Mouse (Mus musculus): Measurements from ENCODE around the gene P4hb. TPM values are rescaled to one million over a fixed set of nuclear protein-coding genes. Genes with fewer than 3 reads are reported as not detected.

P4hb gene
- polyA plus RNA-seq, 1 experiment from 2014 or later: 838 TPM

GRCm38 (mm10) chr11:120612763-120613162 is 39.7 kb upstream of the P4hb start:
- WGBS: 53% methylated on average over 6 of the region's 6 CpGs
- H3K9me3 ChIP-seq (replicated peaks): no peaks in the 10 kb centered on the region
- peaks cover 51% of the 10 kb centered on the region for H3K36me3 ChIP-seq
- H3K4me2 ChIP-seq (replicated peaks): no peak overlapping the region
- ATAC-seq (ENCODE audit: insufficient number of reproducible peaks, low FRiP score, low TSS enrichment, low read depth): no peak
- 0 out of 2 replicates have a peak, but pooled peaks cover 3% of the 10 kb centered on the region for H3K27me3 ChIP-seq
- H3K4me3 ChIP-seq (replicated peaks): no peak overlapping the region
- peaks cover 29% of the 10 kb centered on the region for H3K4me1 ChIP-seq
- H3K27ac ChIP-seq (replicated peaks): no peak overlapping the region
- H3K9ac ChIP-seq: no peak overlapping the region

- no peaks in the 10 kb centered on the region for H3K9me3 ChIP-seq (replicated peaks)
- no peak overlapping the region for H3K4me2 ChIP-seq (replicated peaks)
- no peak for ATAC-seq (ENCODE audit: insufficient number of reproducible peaks, low FRiP score, low TSS enrichment, low read depth)
- H3K36me3 ChIP-seq: peaks cover 59% of the 10 kb centered on the region
- H3K4me1 ChIP-seq: peaks cover 15% of the 10 kb centered on the region
- no peak overlapping the region for H3K9ac ChIP-seq
- H3K4me3 ChIP-seq (replicated peaks): no peak overlapping the region
- WGBS: 74% methylated on average over 9 of the region's 9 CpGs
- no peak overlapping the region for H3K27ac ChIP-seq (replicated peaks)
- 0 out of 2 replicates have a peak, but pooled peaks cover 3% of the 10 kb centered on the region for H3K27me3 ChIP-seq
Observed at GRCm38 (mm10) chr11:120610477-120611046, 37.5 kb upstream of the P4hb start.

GRCm38 (mm10) chr11:120609250-120609649 is 36.2 kb upstream of the P4hb start:
- Histone ChIP-seq H3K27me3 (0 out of 2 replicates have a peak, but pooled peaks cover 3% of the 10 kb centered on the region), H3K4me1 (peaks cover 15% of the 10 kb centered on the region), H3K4me3 (replicated peaks) (no peak overlapping the region), H3K27ac (replicated peaks) (no peak overlapping the region), H3K9ac (no peak overlapping the region), H3K9me3 (replicated peaks) (no peaks in the 10 kb centered on the region), H3K36me3 (peaks cover 65% of the 10 kb centered on the region), H3K4me2 (replicated peaks) (0 out of 2 replicates have a peak overlapping the region, but pooled peaks have one; percentile 57)
- ATAC-seq (ENCODE audit: insufficient number of reproducible peaks, low FRiP score, low TSS enrichment, low read depth): no peak
- 33% methylated on average over 8 of the region's 8 CpGs for WGBS

- H3K9ac ChIP-seq: peak within 1 kb of the TSS; percentile 12
- H3K9me3 ChIP-seq (replicated peaks): no peaks in the 10 kb centered on the region
- 0 out of 2 replicates have a peak, but pooled peaks cover 3% of the 10 kb centered on the region for H3K27me3 ChIP-seq
- peaks cover 65% of the 10 kb centered on the region for H3K36me3 ChIP-seq
- H3K27ac ChIP-seq (replicated peaks): no peak within 1 kb of the TSS
- no peak for ATAC-seq (ENCODE audit: insufficient number of reproducible peaks, low FRiP score, low TSS enrichment, low read depth)
- H3K4me1 ChIP-seq: peaks cover 15% of the 10 kb centered on the region
- peak within 1 kb of the TSS; percentile 30 for H3K4me3 ChIP-seq (replicated peaks)
- WGBS: 5% methylated on average over 45 of the region's 45 CpGs
- H3K4me2 ChIP-seq (replicated peaks): peak within 1 kb of the TSS; percentile 57
Observed at GRCm38 (mm10) chr11:120608241-120609034, 35.4 kb upstream of the P4hb start, which contains the start of gene Npb. TSS of gene Npb (plus strand) at chr11:120608477.

GRCm38 (mm10) chr11:120606764-120607163 is 33.7 kb upstream of the P4hb start:
- H3K27ac ChIP-seq (replicated peaks): no peak overlapping the region
- H3K9ac ChIP-seq: no peak overlapping the region
- peaks cover 65% of the 10 kb centered on the region for H3K36me3 ChIP-seq
- 77% methylated on average over 4 of the region's 4 CpGs for WGBS
- no peaks in the 10 kb centered on the region for H3K9me3 ChIP-seq (replicated peaks)
- H3K27me3 ChIP-seq: 0 out of 2 replicates have a peak, but pooled peaks cover 3% of the 10 kb centered on the region
- peaks cover 15% of the 10 kb centered on the region for H3K4me1 ChIP-seq
- no peak for ATAC-seq (ENCODE audit: insufficient number of reproducible peaks, low FRiP score, low TSS enrichment, low read depth)
- H3K4me2 ChIP-seq (replicated peaks): no peak overlapping the region
- no peak overlapping the region for H3K4me3 ChIP-seq (replicated peaks)

GRCm38 (mm10) chr11:120605667-120606066 is 32.6 kb upstream of the P4hb start:
- H3K27ac ChIP-seq (replicated peaks): no peak overlapping the region
- H3K9ac ChIP-seq: no peak overlapping the region
- peaks cover 15% of the 10 kb centered on the region for H3K4me1 ChIP-seq
- H3K36me3 ChIP-seq: peaks cover 61% of the 10 kb centered on the region
- no peak overlapping the region for H3K4me3 ChIP-seq (replicated peaks)
- WGBS: 90% methylated on average over 7 of the region's 7 CpGs
- no peak for ATAC-seq (ENCODE audit: insufficient number of reproducible peaks, low FRiP score, low TSS enrichment, low read depth)
- no peak overlapping the region for H3K4me2 ChIP-seq (replicated peaks)
- H3K27me3 ChIP-seq: 0 out of 2 replicates have a peak, but pooled peaks cover 3% of the 10 kb centered on the region
- no peaks in the 10 kb centered on the region for H3K9me3 ChIP-seq (replicated peaks)

- ATAC-seq (ENCODE audit: insufficient number of reproducible peaks, low FRiP score, low TSS enrichment, low read depth): no peak
- H3K27ac ChIP-seq (replicated peaks): no peak overlapping the region
- no peak overlapping the region for H3K9ac ChIP-seq
- H3K4me1 ChIP-seq: peaks cover 21% of the 10 kb centered on the region
- no peak overlapping the region for H3K4me3 ChIP-seq (replicated peaks)
- H3K36me3 ChIP-seq: peaks cover 66% of the 10 kb centered on the region
- no peaks in the 10 kb centered on the region for H3K27me3 ChIP-seq
- H3K4me2 ChIP-seq (replicated peaks): no peak overlapping the region
- H3K9me3 ChIP-seq (replicated peaks): no peaks in the 10 kb centered on the region
- WGBS: 85% methylated on average over 2 of the region's 2 CpGs
Observed at GRCm38 (mm10) chr11:120603545-120603944, 30.5 kb upstream of the P4hb start.

GRCm38 (mm10) chr11:120600716-120601115 is 27.7 kb upstream of the P4hb start:
- H3K27ac ChIP-seq (replicated peaks): no peak overlapping the region
- H3K9ac ChIP-seq: no peak overlapping the region
- H3K4me1 ChIP-seq: peaks cover 30% of the 10 kb centered on the region
- H3K9me3 ChIP-seq (replicated peaks): no peaks in the 10 kb centered on the region
- no peaks in the 10 kb centered on the region for H3K27me3 ChIP-seq
- peaks cover 67% of the 10 kb centered on the region for H3K36me3 ChIP-seq
- no peak for ATAC-seq (ENCODE audit: insufficient number of reproducible peaks, low FRiP score, low TSS enrichment, low read depth)
- H3K4me2 ChIP-seq (replicated peaks): no peak overlapping the region
- H3K4me3 ChIP-seq (replicated peaks): no peak overlapping the region
- 88% methylated on average over 3 of the region's 3 CpGs for WGBS

- Histone ChIP-seq H3K36me3 (peaks cover 64% of the 10 kb centered on the region), H3K4me3 (replicated peaks) (peak overlapping the region; percentile 95), H3K27ac (replicated peaks) (peak overlapping the region; percentile 93), H3K27me3 (no peaks in the 10 kb centered on the region), H3K9ac (peak overlapping the region; percentile 63), H3K4me1 (peaks cover 31% of the 10 kb centered on the region), H3K9me3 (replicated peaks) (no peaks in the 10 kb centered on the region), H3K4me2 (replicated peaks) (peak overlapping the region; percentile 73)
- 42% methylated on average over 17 of the region's 17 CpGs for WGBS
- no peak for ATAC-seq (ENCODE audit: insufficient number of reproducible peaks, low FRiP score, low TSS enrichment, low read depth)
Observed at GRCm38 (mm10) chr11:120598990-120599549, 26.0 kb upstream of the P4hb start.

GRCm38 (mm10) chr11:120598283-120598989 is 25.4 kb upstream of the P4hb start, which contains the start of the genes Alyref and Anapc11:
TSS of gene Alyref (minus strand) at chr11:120598365.
TSS of gene Anapc11 (plus strand) at chr11:120598421.
- peak within 1 kb of the TSS; percentile 99 for H3K9ac ChIP-seq
- peaks cover 64% of the 10 kb centered on the region for H3K36me3 ChIP-seq
- H3K4me3 ChIP-seq (replicated peaks): peak within 1 kb of the TSS; percentile 95
- H3K4me1 ChIP-seq: peaks cover 31% of the 10 kb centered on the region
- H3K27ac ChIP-seq (replicated peaks): peak within 1 kb of the TSS; percentile 93
- no peaks in the 10 kb centered on the region for H3K27me3 ChIP-seq
- WGBS: under 1% methylated on average over 88 of the region's 88 CpGs
- H3K4me2 ChIP-seq (replicated peaks): peak within 1 kb of the TSS; percentile 79
- peak; percentile 96 for ATAC-seq (ENCODE audit: insufficient number of reproducible peaks, low FRiP score, low TSS enrichment, low read depth)
- H3K9me3 ChIP-seq (replicated peaks): no peaks in the 10 kb centered on the region

Data from embryonic facial prominence, embryonic 15.5 days (tissue).